ENCODE assay signal across 9 mouse cellular contexts in genomic region chr17:80165741-80166140, GRCm38 (mm10). TPM values are rescaled to one million over a fixed set of nuclear protein-coding genes. Genes with fewer than 3 reads are reported as not detected.
A peak's percentile ranks its signal among the peaks of the same experiment; 100 is the strongest.
DNase-seq lines count a peak whose midpoint lies in the region; ATAC-seq and TF ChIP-seq lines count a peak whose summit lies in the region.
"Had no signal": no experiment of that assay in that cellular context is flagged by ENCODE, and none has a peak within 500 bp of the region (broad histone marks: within the 10 kb centered on the region; RNA-seq: fewer than 3 reads in every experiment).

No protein-coding gene starts in this region.

- TF ChIP-seq POLR2A in thymus, adult 2 months (IDR thresholded peaks at IDR 0.05; ENCODE audit: control insufficient read depth, extremely low read depth, insufficient read depth, low read length, poor library complexity): no peak

- H3K9me3 ChIP-seq in hindbrain, postnatal 0 days (ENCODE audit: low read length): no peaks in the 10 kb centered on the region
- H3K9me3 ChIP-seq in hindbrain, embryonic 10.5 days: no peaks in the 10 kb centered on the region
- H3K9me3 ChIP-seq: G1E had no signal

- H3K27me3 ChIP-seq in hindbrain, postnatal 0 days (ENCODE audit: insufficient read depth, low read length): no peaks in the 10 kb centered on the region
- H3K27me3 ChIP-seq in hindbrain, embryonic 10.5 days (ENCODE audit: insufficient read depth, poor library complexity, severe bottlenecking): no peaks in the 10 kb centered on the region
- H3K27me3 ChIP-seq in thymus, adult 2 months (ENCODE audit: control insufficient read depth, insufficient read depth, low read length): no peaks in the 10 kb centered on the region

- H3K4me3 ChIP-seq in hindbrain, postnatal 0 days (ENCODE audit: low read length): no peak overlapping the region
- no peak overlapping the region for H3K4me3 ChIP-seq in hindbrain, embryonic 10.5 days
- no peak overlapping the region for H3K4me3 ChIP-seq in thymus, adult 2 months (ENCODE audit: control insufficient read depth, insufficient read depth, low read length)

- H3K9ac ChIP-seq in hindbrain, postnatal 0 days (replicated peaks; ENCODE audit: low read length): no peak overlapping the region

- ATAC-seq in hindbrain, postnatal 0 days: peak; percentile 41; the same call in 1 of the 2 replicates
- ATAC-seq in erythroid progenitor cell, adult 5-6 weeks (replicated peaks; ENCODE audit: low FRiP score, poor library complexity, severe bottlenecking): no peak

- DNase-seq in hindbrain, postnatal 0 days (ENCODE audit: low spot score): peak; percentile 82
- DNase-seq in hindbrain, embryonic 10.5 days (ENCODE audit: low spot score): no peak
- DNase-seq in cerebellum, adult 11-12 months: peak; percentile 88
- DNase-seq in gastrocnemius, postnatal 25 days: peak; percentile 49
- DNase-seq in left cerebral cortex, adult 11 months (ENCODE audit: low spot score): peak; percentile 71
- peak; percentile 81 for DNase-seq in right cerebral cortex, postnatal 25 days
- DNase-seq in thymus, adult 2 months: no peak

- 27% methylated on average over 6 of the region's 6 CpGs for WGBS in hindbrain, postnatal 0 days
- WGBS in hindbrain, embryonic 10.5 days: 85% methylated on average over 6 of the region's 6 CpGs
- WGBS in thymus, adult 2 months: 78% methylated on average over 6 of the region's 6 CpGs

- peak overlapping the region; percentile 46; the same call in 1 of the 2 replicates for H3K27ac ChIP-seq in hindbrain, postnatal 0 days
- H3K27ac ChIP-seq in hindbrain, embryonic 10.5 days: no peak overlapping the region
- no peak overlapping the region for H3K27ac ChIP-seq in thymus, adult 2 months (ENCODE audit: control insufficient read depth, insufficient read depth, low read length)

- H3K4me1 ChIP-seq in hindbrain, postnatal 0 days (ENCODE audit: insufficient read depth, low read length): peaks cover 26% of the 10 kb centered on the region
- peaks cover 25% of the 10 kb centered on the region for H3K4me1 ChIP-seq in hindbrain, embryonic 10.5 days (replicated peaks)
- H3K4me1 ChIP-seq in thymus, adult 2 months (replicated peaks; ENCODE audit: control insufficient read depth, insufficient read depth, low read length): peaks cover 8% of the 10 kb centered on the region

- H3K36me3 ChIP-seq in hindbrain, postnatal 0 days (ENCODE audit: insufficient read depth, low read length): no peaks in the 10 kb centered on the region
- no peaks in the 10 kb centered on the region for H3K36me3 ChIP-seq in hindbrain, embryonic 10.5 days
- no peaks in the 10 kb centered on the region for H3K36me3 ChIP-seq in thymus, adult 2 months (ENCODE audit: control insufficient read depth, insufficient read depth, low read length)
- H3K36me3 ChIP-seq: G1E had no signal

- no peak overlapping the region for H3K4me2 ChIP-seq in hindbrain, postnatal 0 days (ENCODE audit: low read depth, low read length)

- peak; percentile 36 for TF ChIP-seq CTCF in hindbrain, postnatal 0 days (IDR thresholded peaks at IDR 0.05; ENCODE audit: low read depth)
- TF ChIP-seq CTCF in thymus, adult 2 months (IDR thresholded peaks at IDR 0.05; ENCODE audit: borderline replicate concordance, control insufficient read depth, extremely low read depth, insufficient read depth, low read length, poor library complexity): no peak

RNA-seq across cellular contexts. Expression of gene Galm, which starts 38.5 kb away (rescaled TPM):
- 1.9 and 2.6 TPM in 2 replicates for total RNA-seq in hindbrain, postnatal 0 days (2014; rRNA removed)
- 2.4 and 2.8 TPM in 2 replicates for polyA plus RNA-seq in hindbrain, postnatal 0 days (2015; fragmentation: Nextera tagmentation; extraction: Ambion mirVana)
- 8.4 and 10.2 TPM in 2 replicates for polyA plus RNA-seq in hindbrain, embryonic 10.5 days (2016; fragmentation: Nextera tagmentation; extraction: Ambion mirVana)
- total RNA-seq in gastrocnemius, postnatal 25 days (2021): 1 to 10 TPM; 1.3 to 2.7 TPM
- 8.7 and 9.3 TPM in 2 replicates for polyA plus RNA-seq in thymus, adult 2 months (2012; rRNA removed)
- total RNA-seq in erythroid progenitor cell, adult 5-6 weeks (2015; ENCODE audit: low replicate concordance): 3.6 TPM in 1 of 2 replicates, not detected in the other
- 0.53 and 1.2 TPM in 2 replicates for total RNA-seq in erythroid progenitor cell, adult 5-6 weeks (2017; ENCODE audit: low replicate concordance)
- total RNA-seq: G1E had no signal
- polyA plus RNA-seq: G1E had no signal

RNA-seq across cellular contexts. Expression of gene Srsf7, which starts 41.4 kb away (rescaled TPM):
- total RNA-seq in hindbrain, postnatal 0 days (2014; rRNA removed): 111 and 129 TPM in 2 replicates
- 227 and 240 TPM in 2 replicates for polyA plus RNA-seq in hindbrain, postnatal 0 days (2015; fragmentation: Nextera tagmentation; extraction: Ambion mirVana)
- 651 and 806 TPM in 2 replicates for polyA plus RNA-seq in hindbrain, embryonic 10.5 days (2016; fragmentation: Nextera tagmentation; extraction: Ambion mirVana)
- total RNA-seq in gastrocnemius, postnatal 25 days (2021): 10 to 100 TPM; 23.4 to 23.9 TPM
- polyA plus RNA-seq in thymus, adult 2 months (2012; rRNA removed): 131 and 148 TPM in 2 replicates
- total RNA-seq in erythroid progenitor cell, adult 5-6 weeks (2015; ENCODE audit: low replicate concordance): 167 and 184 TPM in 2 replicates
- 125 and 132 TPM in 2 replicates for total RNA-seq in erythroid progenitor cell, adult 5-6 weeks (2017; ENCODE audit: low replicate concordance)

RNA-seq across cellular contexts. Expression of gene Ttc39d, which starts 41.5 kb away (rescaled TPM):
- not detected in 2 replicates for total RNA-seq in hindbrain, postnatal 0 days (2014; rRNA removed)
- polyA plus RNA-seq in hindbrain, postnatal 0 days (2015; fragmentation: Nextera tagmentation; extraction: Ambion mirVana): 0.09 TPM in 1 of 2 replicates, not detected in the other
- polyA plus RNA-seq in hindbrain, embryonic 10.5 days (2016; fragmentation: Nextera tagmentation; extraction: Ambion mirVana): 0.16 TPM in 2 replicates
- total RNA-seq in gastrocnemius, postnatal 25 days (2021): not detected
- polyA plus RNA-seq in thymus, adult 2 months (2012; rRNA removed): not detected in 2 replicates
- total RNA-seq in erythroid progenitor cell, adult 5-6 weeks (2015; ENCODE audit: low replicate concordance): not detected in 2 replicates
- total RNA-seq in erythroid progenitor cell, adult 5-6 weeks (2017; ENCODE audit: low replicate concordance): not detected in 2 replicates
- polyA plus RNA-seq: G1E had no signal

RNA-seq across cellular contexts. Expression of gene Gemin6, which starts 58.5 kb away (rescaled TPM):
- total RNA-seq in hindbrain, postnatal 0 days (2014; rRNA removed): 2.1 and 3.3 TPM in 2 replicates
- 17.9 and 19.1 TPM in 2 replicates for polyA plus RNA-seq in hindbrain, postnatal 0 days (2015; fragmentation: Nextera tagmentation; extraction: Ambion mirVana)
- 38.2 and 53.9 TPM in 2 replicates for polyA plus RNA-seq in hindbrain, embryonic 10.5 days (2016; fragmentation: Nextera tagmentation; extraction: Ambion mirVana)
- total RNA-seq in gastrocnemius, postnatal 25 days (2021): 1 to 10 TPM; 4.7 to 5.6 TPM
- polyA plus RNA-seq in thymus, adult 2 months (2012; rRNA removed): 3.4 and 4.6 TPM in 2 replicates
- total RNA-seq in erythroid progenitor cell, adult 5-6 weeks (2015; ENCODE audit: low replicate concordance): 5.9 and 14.1 TPM in 2 replicates
- total RNA-seq in erythroid progenitor cell, adult 5-6 weeks (2017; ENCODE audit: low replicate concordance): 11.8 and 14.0 TPM in 2 replicates

Comparison
In these comparisons a context has a peak if more than half of its experiments do, and no peak if none do; other contexts are left out.
1. DNase-seq: peak in hindbrain, postnatal 0 days (single experiment), cerebellum, adult 11-12 months (single experiment), gastrocnemius, postnatal 25 days (single experiment), left cerebral cortex, adult 11 months (single experiment) and right cerebral cortex, postnatal 25 days (single experiment); none in hindbrain, embryonic 10.5 days (single experiment) and thymus, adult 2 months (single experiment).